Mouse (Mus musculus): ENCODE results near the gene Olfr1444. TPM values are rescaled to one million over a fixed set of nuclear protein-coding genes. Genes with fewer than 3 reads are reported as not detected.

The Olfr1444 gene
- polyA plus RNA-seq (2014; fragmentation: Illumina TruSeq; extraction: RNeasy Lipid Tissue Mini Kit (QIAGEN cat#74804); ENCODE audit: low read depth, low replicate concordance), result not detected

DNA sequence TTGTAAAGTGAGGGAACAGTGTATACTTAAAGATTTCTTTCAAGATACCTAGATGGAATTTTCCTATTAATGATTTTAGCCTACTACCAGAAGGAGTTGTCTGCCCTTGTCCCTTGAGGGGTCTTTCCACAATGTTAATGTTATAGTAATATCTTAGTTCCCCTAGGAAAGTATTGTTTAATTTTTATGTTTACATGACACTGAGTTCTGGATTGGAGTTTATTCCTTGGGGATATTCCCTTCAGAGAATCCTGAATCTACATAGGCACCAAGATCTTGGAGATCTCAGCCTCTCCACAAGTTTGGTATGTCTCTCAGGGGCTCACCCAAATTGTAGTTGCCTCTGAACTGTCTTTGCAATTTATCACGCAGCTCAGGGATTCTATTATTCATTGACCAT is at the start of gene Olfr1444:
Gene Olfr1444, plus strand, starts transcription at position 301 of the 400 bp plus-strand sequence.

DNA sequence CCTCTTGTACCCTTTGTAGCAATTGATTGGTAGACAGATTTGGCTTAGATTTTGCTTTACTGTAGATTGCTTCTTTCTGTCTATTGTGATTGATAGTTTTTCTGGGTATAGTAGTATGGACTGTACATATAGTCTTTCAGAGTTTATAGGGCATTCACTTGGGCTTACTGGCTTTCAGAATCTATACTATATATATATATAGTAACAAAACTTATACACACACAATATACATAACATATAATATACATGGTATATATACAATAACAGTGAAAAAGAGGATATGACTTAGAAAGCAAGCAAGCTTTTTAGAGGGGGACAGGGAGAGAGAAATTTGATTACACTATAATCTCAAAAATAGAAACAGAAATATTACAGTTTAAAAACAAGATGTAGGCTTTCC is 10.7 kb upstream of the Olfr1444 start, which contains the start of gene Gm5244:
Gene Gm5244, plus strand, starts transcription at position 301 of the 400 bp plus-strand sequence.

DNA sequence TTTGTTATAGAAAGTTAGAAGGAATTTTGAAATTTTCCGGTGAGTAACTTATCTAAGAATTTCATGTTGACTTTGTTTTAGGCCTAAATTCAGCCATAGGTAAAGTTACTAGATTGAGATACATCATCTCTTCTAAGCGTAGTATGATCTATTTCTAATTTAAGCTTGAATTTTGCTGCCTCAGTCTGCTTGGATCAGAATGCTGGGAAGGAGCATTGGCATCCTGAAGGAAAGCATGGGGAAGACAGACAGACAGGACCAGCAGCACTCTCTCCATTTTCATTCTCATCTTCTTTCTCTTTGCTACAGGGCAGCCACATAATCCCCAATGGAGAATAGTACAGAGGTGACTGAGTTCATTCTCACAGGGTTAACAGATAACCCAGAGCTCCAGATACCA is 26.5 kb downstream of the Olfr1444 start, which contains the start of gene Olfr1445:
Gene Olfr1445, plus strand, starts transcription at position 301 of the 400 bp plus-strand sequence.

DNA sequence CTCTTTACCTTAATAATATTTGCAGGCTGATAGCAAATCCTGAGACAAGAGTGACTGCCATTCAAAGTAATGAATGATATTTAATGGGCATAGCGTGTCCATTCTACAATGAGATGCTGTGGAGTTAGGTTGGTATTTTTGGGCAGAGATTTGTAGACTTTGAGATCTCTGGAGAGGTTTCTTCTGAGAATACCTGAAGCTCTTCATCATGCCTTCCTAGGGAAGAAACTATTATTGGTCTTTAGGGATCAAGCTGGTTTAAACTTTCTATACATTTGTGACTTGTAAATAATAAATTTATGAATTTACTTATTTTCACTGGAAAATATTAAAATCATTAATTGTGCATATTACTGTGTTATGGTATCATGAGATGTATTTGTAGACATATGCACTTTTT is 36.3 kb downstream of the Olfr1444 start, which contains the start of gene Olfr1446:
Gene Olfr1446, minus strand, starts transcription at position 101 of the 400 bp plus-strand sequence.

DNA sequence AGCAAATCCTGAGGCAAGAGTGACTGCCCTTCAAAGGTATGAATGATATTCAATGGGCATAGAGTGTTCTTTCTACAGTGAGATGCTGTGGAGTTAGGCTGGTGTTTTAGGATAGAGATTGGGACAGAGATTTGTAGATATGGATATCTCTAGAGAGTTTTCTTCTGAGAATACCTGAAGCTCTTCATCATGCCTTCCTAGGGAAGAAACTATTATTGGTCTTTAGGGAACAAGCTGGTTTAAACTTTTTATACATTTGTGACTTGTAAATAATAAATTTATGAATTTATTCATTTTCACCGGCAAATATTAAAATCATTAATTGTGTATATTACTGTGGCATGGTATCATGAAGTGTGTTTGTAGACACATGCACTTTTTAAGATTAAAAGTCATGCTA is 46.6 kb downstream of the Olfr1444 start, which contains the start of gene Olfr1447:
Gene Olfr1447, minus strand, starts transcription at position 101 of the 400 bp plus-strand sequence.

Other genes with a start within 250 kb of the Olfr1444 start
- 1,308 TPM for gene Glyat, start 224.0 kb upstream of the Olfr1444 start, polyA plus RNA-seq (2014; fragmentation: Illumina TruSeq; extraction: RNeasy Lipid Tissue Mini Kit (QIAGEN cat#74804); ENCODE audit: low read depth, low replicate concordance)
- 0.53 TPM for gene Olfr1442, start 186.8 kb upstream of the Olfr1444 start, polyA plus RNA-seq (2014; fragmentation: Illumina TruSeq; extraction: RNeasy Lipid Tissue Mini Kit (QIAGEN cat#74804); ENCODE audit: low read depth, low replicate concordance)
- gene Olfr1443, start 179.2 kb upstream of the Olfr1444 start, polyA plus RNA-seq (2014; fragmentation: Illumina TruSeq; extraction: RNeasy Lipid Tissue Mini Kit (QIAGEN cat#74804); ENCODE audit: low read depth, low replicate concordance), result not detected
- gene Keg1, start 161.5 kb upstream of the Olfr1444 start, polyA plus RNA-seq (2014; fragmentation: Illumina TruSeq; extraction: RNeasy Lipid Tissue Mini Kit (QIAGEN cat#74804); ENCODE audit: low read depth, low replicate concordance), result 240 TPM
- gene Cntf, start 91.7 kb upstream of the Olfr1444 start, polyA plus RNA-seq (2014; fragmentation: Illumina TruSeq; extraction: RNeasy Lipid Tissue Mini Kit (QIAGEN cat#74804); ENCODE audit: low read depth, low replicate concordance), result 1.2 TPM
- gene Zfp91, start 61.2 kb upstream of the Olfr1444 start, polyA plus RNA-seq (2014; fragmentation: Illumina TruSeq; extraction: RNeasy Lipid Tissue Mini Kit (QIAGEN cat#74804); ENCODE audit: low read depth, low replicate concordance), result 88.8 TPM
- gene Lpxn, start 61.1 kb upstream of the Olfr1444 start, polyA plus RNA-seq (2014; fragmentation: Illumina TruSeq; extraction: RNeasy Lipid Tissue Mini Kit (QIAGEN cat#74804); ENCODE audit: low read depth, low replicate concordance), result 1.9 TPM
- gene Gm5244, start 10.6 kb upstream of the Olfr1444 start, polyA plus RNA-seq (2014; fragmentation: Illumina TruSeq; extraction: RNeasy Lipid Tissue Mini Kit (QIAGEN cat#74804); ENCODE audit: low read depth, low replicate concordance), result not detected
- gene Olfr1445, start 26.6 kb downstream of the Olfr1444 start, polyA plus RNA-seq (2014; fragmentation: Illumina TruSeq; extraction: RNeasy Lipid Tissue Mini Kit (QIAGEN cat#74804); ENCODE audit: low read depth, low replicate concordance), result not detected
- not detected for gene Olfr1446, start 36.2 kb downstream of the Olfr1444 start, polyA plus RNA-seq (2014; fragmentation: Illumina TruSeq; extraction: RNeasy Lipid Tissue Mini Kit (QIAGEN cat#74804); ENCODE audit: low read depth, low replicate concordance)
- gene Olfr1447, start 46.5 kb downstream of the Olfr1444 start, polyA plus RNA-seq (2014; fragmentation: Illumina TruSeq; extraction: RNeasy Lipid Tissue Mini Kit (QIAGEN cat#74804); ENCODE audit: low read depth, low replicate concordance), result not detected
- not detected for gene Olfr1448, start 67.1 kb downstream of the Olfr1444 start, polyA plus RNA-seq (2014; fragmentation: Illumina TruSeq; extraction: RNeasy Lipid Tissue Mini Kit (QIAGEN cat#74804); ENCODE audit: low read depth, low replicate concordance)
- gene Olfr1449, start 73.6 kb downstream of the Olfr1444 start, polyA plus RNA-seq (2014; fragmentation: Illumina TruSeq; extraction: RNeasy Lipid Tissue Mini Kit (QIAGEN cat#74804); ENCODE audit: low read depth, low replicate concordance), result not detected
- not detected for gene Olfr1450, start 93.0 kb downstream of the Olfr1444 start, polyA plus RNA-seq (2014; fragmentation: Illumina TruSeq; extraction: RNeasy Lipid Tissue Mini Kit (QIAGEN cat#74804); ENCODE audit: low read depth, low replicate concordance)
- not detected for gene Olfr1451, start 137.7 kb downstream of the Olfr1444 start, polyA plus RNA-seq (2014; fragmentation: Illumina TruSeq; extraction: RNeasy Lipid Tissue Mini Kit (QIAGEN cat#74804); ENCODE audit: low read depth, low replicate concordance)
- not detected for gene Olfr1453, start 171.0 kb downstream of the Olfr1444 start, polyA plus RNA-seq (2014; fragmentation: Illumina TruSeq; extraction: RNeasy Lipid Tissue Mini Kit (QIAGEN cat#74804); ENCODE audit: low read depth, low replicate concordance)
- gene Olfr1454, start 203.3 kb downstream of the Olfr1444 start, polyA plus RNA-seq (2014; fragmentation: Illumina TruSeq; extraction: RNeasy Lipid Tissue Mini Kit (QIAGEN cat#74804); ENCODE audit: low read depth, low replicate concordance), result not detected
- not detected for gene Olfr1457, start 240.6 kb downstream of the Olfr1444 start, polyA plus RNA-seq (2014; fragmentation: Illumina TruSeq; extraction: RNeasy Lipid Tissue Mini Kit (QIAGEN cat#74804); ENCODE audit: low read depth, low replicate concordance)
- not detected for gene Olfr1458, start 249.5 kb downstream of the Olfr1444 start, polyA plus RNA-seq (2014; fragmentation: Illumina TruSeq; extraction: RNeasy Lipid Tissue Mini Kit (QIAGEN cat#74804); ENCODE audit: low read depth, low replicate concordance)

All from liver, adult 10 weeks (tissue).